Mouse (Mus musculus) MEL (cell line): ENCODE measurements around the gene Gstcd.

Source experiments
- E2F4 ChIP-seq: IDR thresholded peaks from 2 replicates; pipeline ENCODE4 v1.6.1; 2011; ENCODE audit warnings: low read depth, low read length, improper control_type of control experiment, borderline replicate concordance
- ELF1 ChIP-seq: IDR thresholded peaks from 2 replicates; pipeline ENCODE4 v1.6.1; 2014; ENCODE audit warnings: low read depth, mild to moderate bottlenecking, inconsistent platforms, low read length, improper control_type of control experiment, moderate library complexity
- TBP ChIP-seq: IDR thresholded peaks from 2 replicates; pipeline ENCODE4 v1.8.0; 2011; ENCODE audit warnings: low read depth, low read length, improper control_type of control experiment

GRCm38 (mm10) chr3:132940181-132940990 lies 151.4 kb downstream of the Gstcd start:
- TF ChIP-seq TBP (no peak), E2F4 (no peak), ELF1 (no peak)
